Mouse (Mus musculus): ENCODE measurements around the gene Hs6st1.
"Not testable (repeated sequence)": the region's sequence is repeated elsewhere in the genome, so short reads cannot be mapped to it uniquely, and the experiment has no call there.

The Hs6st1 gene

GRCm38 (mm10) chr1:36068076-36068475, at the start of gene Hs6st1:
Gene Hs6st1, plus strand, starts transcription at chr1:36068400.
- DNase-seq (ENCODE audit: low read depth, low spot score) = peak; percentile 90

- DNase-seq (ENCODE audit: low read depth, low spot score) = no peak
These were observed 49.6 kb upstream of the Hs6st1 start for GRCm38 (mm10) chr1:36018617-36019016.

GRCm38 (mm10) chr1:36019161-36019560, 49.0 kb upstream of the Hs6st1 start:
- no peak for DNase-seq (ENCODE audit: low read depth, low spot score)

- no peak for DNase-seq (ENCODE audit: low read depth, low spot score)
These were observed 47.9 kb upstream of the Hs6st1 start for GRCm38 (mm10) chr1:36020315-36020714.

GRCm38 (mm10) chr1:36030421-36030821, 37.8 kb upstream of the Hs6st1 start:
- peak; percentile 89 for DNase-seq (ENCODE audit: low read depth, low spot score)

- no peak for DNase-seq (ENCODE audit: low read depth, low spot score)
These were observed 29.4 kb upstream of the Hs6st1 start for GRCm38 (mm10) chr1:36038769-36039168.

GRCm38 (mm10) chr1:36042072-36042471, 26.1 kb upstream of the Hs6st1 start:
- no peak for DNase-seq (ENCODE audit: low read depth, low spot score)

- not testable (repeated sequence) for DNase-seq (ENCODE audit: low read depth, low spot score)
These were observed 24.4 kb upstream of the Hs6st1 start for GRCm38 (mm10) chr1:36043793-36044192.

- no peak for DNase-seq (ENCODE audit: low read depth, low spot score)
These were observed 23.9 kb upstream of the Hs6st1 start for GRCm38 (mm10) chr1:36044288-36044687.

GRCm38 (mm10) chr1:36052672-36053071, 15.5 kb upstream of the Hs6st1 start:
- no peak for DNase-seq (ENCODE audit: low read depth, low spot score)

- DNase-seq (ENCODE audit: low read depth, low spot score) = no peak
These were observed 14.6 kb upstream of the Hs6st1 start for GRCm38 (mm10) chr1:36053566-36053965.

- no peak for DNase-seq (ENCODE audit: low read depth, low spot score)
These were observed 13.8 kb upstream of the Hs6st1 start for GRCm38 (mm10) chr1:36054182-36054966.

GRCm38 (mm10) chr1:36054967-36055357, 13.2 kb upstream of the Hs6st1 start:
- DNase-seq (ENCODE audit: low read depth, low spot score) = no peak

GRCm38 (mm10) chr1:36059351-36059750, 8.8 kb upstream of the Hs6st1 start:
- no peak for DNase-seq (ENCODE audit: low read depth, low spot score)

- DNase-seq (ENCODE audit: low read depth, low spot score) = no peak
These were observed 7.9 kb upstream of the Hs6st1 start for GRCm38 (mm10) chr1:36059959-36060953.

- no peak for DNase-seq (ENCODE audit: low read depth, low spot score)
These were observed 6.8 kb upstream of the Hs6st1 start for GRCm38 (mm10) chr1:36061211-36061915.

- DNase-seq (ENCODE audit: low read depth, low spot score) = no peak
These were observed 6.0 kb upstream of the Hs6st1 start for GRCm38 (mm10) chr1:36062088-36062805.

GRCm38 (mm10) chr1:36062826-36063640, 5.2 kb upstream of the Hs6st1 start:
- DNase-seq (ENCODE audit: low read depth, low spot score) = no peak

- DNase-seq (ENCODE audit: low read depth, low spot score) = no peak
These were observed 4.6 kb upstream of the Hs6st1 start for GRCm38 (mm10) chr1:36063641-36063955.

GRCm38 (mm10) chr1:36064223-36064622, 4.0 kb upstream of the Hs6st1 start:
- DNase-seq (ENCODE audit: low read depth, low spot score) = no peak

All from skeletal muscle tissue, adult 2 months (tissue).